Mouse (Mus musculus) inflammation-experienced regulatory T-cells, adult 6 months (primary cell): ENCODE data around the gene Rab37. TPM values are rescaled to one million over a fixed set of nuclear protein-coding genes. Genes with fewer than 3 reads are reported as not detected.

Source experiments
- ATAC-seq: one replicate; pipeline ENCODE4 v1.8.0; 2017
- polyA plus RNA-seq, 3 experiments: library from polyadenylated mRNA; unstranded; fragments of 100-300 nt; shearing (Covaris generic); gene quantifications; one replicate each; pipeline ENCODE4 v1.2.1; 2017

The Rab37 gene
- polyA plus RNA-seq, 3 experiments from 2014 or later: 106 to 231 (median 206) TPM

DNA sequence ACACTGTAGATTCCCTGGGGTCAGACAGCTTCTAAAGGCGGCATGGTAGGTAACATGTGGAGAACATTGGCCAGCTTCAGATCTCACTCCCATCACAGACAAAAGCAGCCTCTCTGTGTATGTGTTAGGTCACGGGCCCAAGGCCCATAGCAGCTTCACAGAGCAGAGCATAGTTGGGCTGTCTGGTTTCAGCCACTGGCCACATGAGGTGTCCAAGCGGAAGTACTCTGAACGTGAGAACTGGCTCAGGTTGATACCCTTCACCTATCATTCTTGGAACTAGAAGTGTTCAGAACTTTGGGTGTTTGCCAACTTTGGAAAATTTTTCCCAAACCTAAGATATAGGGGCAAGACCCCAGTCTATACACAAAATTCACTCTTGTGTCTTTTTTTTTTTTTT, 78.2 kb downstream of the Rab37 start:
- no peak for ATAC-seq

DNA sequence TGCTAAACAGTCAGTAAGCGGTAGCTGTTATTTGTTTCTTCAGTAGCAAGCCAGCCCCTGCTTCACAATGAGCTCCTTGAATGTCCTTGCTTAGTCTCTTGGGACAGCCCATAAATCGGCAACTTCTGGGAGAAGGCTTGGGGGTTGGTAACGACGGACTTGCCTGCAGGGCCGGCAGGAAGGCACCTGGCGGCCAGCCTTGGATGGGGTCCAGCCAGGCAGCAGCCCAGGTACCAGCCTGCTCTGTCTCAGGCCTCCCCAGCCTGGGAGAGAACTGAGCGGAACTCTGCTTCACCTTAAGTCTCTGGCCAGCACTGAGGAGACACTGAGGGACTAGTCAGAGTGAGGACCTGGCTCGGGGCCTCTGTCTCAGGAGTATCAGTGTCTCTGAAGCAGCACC, 79.9 kb downstream of the Rab37 start:
- ATAC-seq: no peak

DNA sequence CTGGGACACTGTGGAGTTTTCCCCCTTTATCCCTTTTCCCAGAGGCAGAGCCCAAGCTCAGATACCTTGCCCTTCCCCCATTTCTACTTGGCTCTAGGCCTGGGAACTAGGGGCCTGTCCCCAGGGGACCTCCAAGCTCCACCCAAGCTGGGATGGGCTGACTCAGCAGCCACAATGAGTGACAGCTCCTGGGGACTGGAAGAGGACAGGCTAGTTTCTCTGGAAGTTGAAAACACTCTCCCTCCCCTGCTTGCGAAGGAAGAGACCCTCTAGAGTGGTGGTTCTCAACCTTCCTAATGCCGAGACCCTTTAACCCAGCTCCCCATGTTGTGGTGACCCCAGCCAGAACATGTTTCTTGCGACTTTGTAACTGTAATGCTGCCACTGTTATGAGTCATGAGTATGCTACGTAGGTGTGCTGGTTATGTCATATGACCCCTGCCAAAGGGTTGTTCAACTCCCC, 81.6 kb downstream of the Rab37 start:
- peak; percentile 35 for ATAC-seq

DNA sequence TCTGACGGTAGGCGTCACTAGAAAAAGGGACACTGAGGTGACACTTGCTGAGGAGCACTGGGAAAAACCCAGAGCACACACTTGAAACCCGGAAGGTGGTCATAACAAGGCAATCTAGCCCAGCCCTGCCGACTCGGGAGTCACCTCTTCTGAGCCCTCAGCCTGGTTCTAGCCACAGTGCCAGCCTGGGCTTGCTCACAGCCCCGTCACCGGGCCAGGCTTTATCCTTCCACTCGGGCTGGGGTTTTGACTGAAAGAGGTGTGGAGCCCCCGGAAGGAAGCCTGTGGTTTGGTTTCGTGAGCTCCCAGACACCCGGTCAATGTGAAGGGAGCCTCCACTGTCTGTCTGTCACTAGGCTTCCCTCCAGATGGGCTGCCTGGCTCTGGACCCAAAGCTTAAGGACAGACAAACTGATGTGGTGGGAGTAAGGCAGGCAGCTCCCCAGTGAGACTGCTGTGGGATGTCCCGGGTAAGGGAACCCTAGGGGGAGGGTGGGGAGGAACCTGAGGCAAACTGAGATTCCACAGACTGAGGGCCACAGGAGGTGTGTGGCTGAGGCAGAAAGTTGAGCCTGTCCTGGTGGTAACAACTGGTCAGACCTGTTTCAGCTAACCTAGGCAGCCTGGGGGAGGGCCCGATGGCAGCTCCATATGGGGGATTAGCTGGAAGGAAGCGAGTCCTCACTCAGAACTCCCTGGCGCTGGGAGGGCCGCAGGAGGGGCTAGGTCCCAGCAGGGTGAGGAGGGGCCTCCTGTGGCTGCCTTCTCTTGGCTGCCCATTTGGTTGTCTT, 82.5 kb downstream of the Rab37 start:
- ATAC-seq: peak; percentile 78

DNA sequence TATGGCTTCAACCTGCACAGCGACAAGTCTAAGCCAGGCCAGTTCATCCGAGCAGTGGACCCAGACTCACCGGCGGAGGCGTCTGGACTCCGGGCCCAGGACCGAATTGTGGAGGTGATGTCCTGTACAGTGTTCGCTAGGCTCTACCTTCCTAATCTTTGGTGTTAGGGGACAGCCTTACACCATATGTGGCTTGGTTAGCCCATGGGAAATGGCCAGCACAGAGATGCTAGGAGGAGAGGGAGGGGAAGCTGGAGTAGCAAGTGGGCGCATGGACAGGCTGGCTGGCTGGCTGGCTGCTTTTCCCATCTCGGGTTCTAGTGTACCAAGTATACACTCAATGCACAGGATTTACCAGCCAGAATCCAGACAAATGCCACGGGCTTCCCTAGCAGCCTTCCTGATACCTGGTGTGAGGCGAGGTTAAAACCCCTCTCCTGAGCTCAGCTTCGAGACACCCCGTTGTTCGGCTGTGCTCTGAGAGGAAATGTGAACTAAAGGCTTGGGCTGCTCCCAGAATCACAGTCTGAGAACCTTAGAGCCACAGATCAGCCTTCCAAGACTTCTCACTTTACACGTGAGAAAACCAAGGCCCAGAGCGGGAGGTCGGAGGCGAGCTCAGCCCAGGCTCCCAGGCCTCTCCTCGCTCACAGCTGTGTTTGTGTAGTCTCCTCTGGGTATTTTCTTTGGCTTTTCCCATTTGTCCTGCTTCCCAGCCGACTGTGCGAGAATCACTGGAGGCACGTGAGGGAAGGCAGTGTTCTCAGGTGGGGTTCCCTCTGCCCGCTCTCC, 85.4 kb downstream of the Rab37 start:
- ATAC-seq: no peak

DNA sequence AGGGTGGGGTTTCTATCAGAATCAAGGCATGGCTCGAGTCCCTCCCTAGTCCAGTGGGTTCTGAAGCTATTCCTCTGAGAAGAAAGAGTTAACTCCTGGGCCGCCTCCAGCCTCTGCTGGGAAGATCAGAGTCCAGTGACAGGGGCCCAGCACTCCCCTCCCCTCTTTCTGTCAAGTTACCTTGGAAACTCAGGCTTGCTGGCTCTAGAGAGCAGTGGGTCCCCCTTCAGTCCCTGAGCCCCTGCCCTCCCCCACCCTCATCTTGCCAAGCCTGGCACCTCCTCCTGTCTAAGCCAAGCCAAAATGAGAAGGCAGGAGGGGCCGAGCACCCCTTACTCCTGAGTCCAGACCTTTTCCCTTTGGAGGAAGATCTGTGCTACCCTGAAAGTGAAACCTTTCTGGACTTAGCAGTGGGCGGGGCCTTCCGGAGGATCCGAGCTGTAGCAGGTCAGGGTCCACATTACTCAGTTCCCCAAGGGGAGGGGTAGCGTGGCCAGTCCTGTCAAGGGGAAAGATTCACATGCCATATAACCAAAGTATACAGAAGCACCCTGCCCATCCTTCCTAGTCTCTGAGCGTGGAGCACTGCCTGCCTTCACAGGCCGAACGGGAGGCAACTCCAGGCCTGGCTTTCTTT, 86.4 kb downstream of the Rab37 start:
- ATAC-seq: no peak

DNA sequence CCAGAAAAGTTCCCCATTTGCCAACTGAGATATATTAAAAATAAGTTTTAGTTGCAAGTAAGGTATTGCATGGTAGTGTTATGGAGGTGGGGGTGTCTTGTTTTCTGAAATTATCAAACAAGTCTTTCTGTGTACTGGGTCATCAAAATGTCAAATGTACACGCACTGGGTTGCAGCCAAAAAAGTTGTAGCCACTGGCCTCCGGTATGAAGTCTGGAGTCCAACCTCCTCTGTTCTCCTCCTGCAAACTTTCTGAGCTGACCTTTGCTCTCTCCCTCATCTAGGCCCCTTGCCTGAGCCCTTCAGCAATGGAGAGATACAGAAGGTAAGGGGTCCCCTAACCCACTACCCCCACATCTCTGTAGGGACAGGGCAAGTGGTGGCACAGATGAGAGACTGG, 87.5 kb downstream of the Rab37 start:
- ATAC-seq: no peak

DNA sequence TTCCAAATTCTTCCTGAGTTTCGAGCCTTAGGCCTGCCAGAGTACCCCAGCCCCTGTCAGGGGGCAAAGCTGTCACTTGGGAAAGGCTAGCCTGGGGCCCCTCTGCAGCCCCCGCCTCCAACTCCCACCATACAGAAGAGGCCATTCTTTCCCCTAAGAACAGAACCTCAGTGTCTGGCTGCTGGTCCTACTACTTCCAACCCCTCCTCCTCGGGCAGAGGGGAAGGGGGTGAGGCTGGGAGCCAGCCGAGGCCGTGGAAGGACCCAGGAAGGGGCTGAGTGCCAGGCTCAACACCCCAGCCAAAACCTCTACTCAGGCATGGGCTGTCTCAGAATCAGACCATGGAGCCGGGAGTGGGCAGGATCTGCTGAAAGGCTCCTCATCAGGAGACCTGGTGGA, 88.0 kb downstream of the Rab37 start:
- ATAC-seq: no peak

DNA sequence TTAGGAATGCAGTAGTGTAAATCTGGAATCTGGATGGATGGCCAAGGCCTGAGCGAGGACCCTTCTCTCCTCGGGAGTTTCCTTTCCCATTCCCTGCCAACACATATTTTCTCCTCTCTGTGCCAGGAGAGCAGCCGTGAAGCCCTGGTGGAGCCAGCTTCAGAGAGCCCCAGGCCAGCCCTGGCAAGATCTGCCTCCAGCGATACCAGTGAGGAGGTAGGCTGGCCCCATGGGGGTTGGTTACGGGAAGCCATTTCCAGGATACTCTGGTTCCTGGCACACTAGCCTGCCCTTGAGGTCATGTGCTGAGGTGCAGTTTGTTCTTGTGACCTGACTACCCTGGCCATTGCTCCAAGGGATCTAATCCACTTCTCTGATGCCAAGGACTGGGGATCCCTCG, 88.7 kb downstream of the Rab37 start:
- no peak for ATAC-seq

DNA sequence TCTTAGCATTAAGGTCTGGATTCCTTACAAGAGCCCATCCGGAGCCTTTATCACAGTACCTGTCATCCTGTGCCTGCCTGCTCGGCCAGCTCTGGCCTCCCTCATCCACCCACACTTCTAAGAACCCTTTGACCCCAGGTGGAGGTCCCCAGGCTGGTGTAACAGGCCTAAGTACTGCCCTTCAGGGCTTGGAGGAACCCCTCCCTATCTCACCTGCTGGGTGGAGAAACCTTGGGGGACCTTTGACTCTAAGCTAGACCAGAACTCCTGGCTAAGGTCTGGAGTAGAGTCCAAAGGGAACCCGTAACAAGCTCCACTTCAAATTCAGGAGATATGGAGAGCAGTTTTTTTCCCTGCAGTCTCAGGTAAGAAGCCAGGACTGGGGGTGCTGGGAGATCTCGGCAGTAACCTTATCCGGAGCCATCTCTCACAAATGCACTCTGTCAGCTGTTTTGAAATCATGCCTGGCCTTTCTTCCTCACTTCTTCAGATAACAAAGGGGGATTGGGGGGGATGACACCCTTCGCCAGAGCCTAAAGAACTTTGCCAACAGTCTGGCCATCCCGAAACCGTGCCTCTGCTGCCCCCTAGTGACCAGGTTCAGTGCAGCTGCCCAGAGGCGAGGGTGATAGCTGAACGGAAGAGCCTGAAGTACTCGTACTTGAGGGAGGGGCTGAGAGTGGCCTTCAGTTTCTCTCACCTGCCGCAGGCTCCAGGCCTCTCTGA, 90.8 kb downstream of the Rab37 start:
- peak; percentile 53 for ATAC-seq

DNA sequence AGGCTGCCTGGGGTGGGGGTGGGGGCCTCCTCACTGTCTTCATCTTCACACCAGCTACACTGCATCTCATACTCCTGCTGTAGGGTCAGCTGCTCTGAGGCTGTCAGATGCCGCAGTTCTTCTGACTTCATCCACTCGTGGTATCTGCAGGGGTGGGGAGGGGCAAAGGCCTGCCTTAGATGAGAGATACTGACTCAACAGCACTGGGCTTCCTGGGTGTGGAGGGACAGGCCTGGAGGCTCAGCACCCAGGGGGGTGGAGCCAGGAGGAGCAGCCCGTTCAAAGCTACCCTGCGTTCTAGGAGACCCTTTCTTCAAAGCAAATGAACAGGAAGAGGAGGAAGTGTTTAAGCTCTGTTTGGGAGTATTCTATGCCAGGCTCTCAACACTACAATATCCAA, 93.7 kb downstream of the Rab37 start:
- no peak for ATAC-seq

DNA sequence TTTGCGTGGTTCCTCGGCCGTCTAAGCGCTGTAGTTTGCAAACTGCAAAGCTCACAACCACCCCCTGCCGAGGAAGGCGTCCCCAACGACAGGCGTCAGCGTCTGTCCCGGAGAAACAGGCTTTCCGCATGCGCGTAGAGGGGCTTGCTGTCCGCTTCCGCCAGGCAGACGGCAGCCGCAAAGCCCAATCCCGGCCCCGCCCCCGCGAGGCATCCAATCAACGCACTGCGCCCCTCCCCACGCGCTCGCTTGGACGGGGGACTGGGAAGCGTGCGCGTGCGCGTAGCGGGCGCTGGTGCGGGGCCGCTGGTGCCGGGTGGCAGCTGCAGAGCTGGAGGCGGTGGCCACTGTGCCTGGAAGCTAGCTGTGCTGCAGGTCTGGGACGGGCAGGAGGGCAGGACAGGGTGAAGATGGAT, 96.0 kb downstream of the Rab37 start, which contains the start of gene Tmem104:
Tmem104 (plus strand) TSS at position 264 of the 416 bp plus-strand sequence.
- ATAC-seq: peak; percentile 78

DNA sequence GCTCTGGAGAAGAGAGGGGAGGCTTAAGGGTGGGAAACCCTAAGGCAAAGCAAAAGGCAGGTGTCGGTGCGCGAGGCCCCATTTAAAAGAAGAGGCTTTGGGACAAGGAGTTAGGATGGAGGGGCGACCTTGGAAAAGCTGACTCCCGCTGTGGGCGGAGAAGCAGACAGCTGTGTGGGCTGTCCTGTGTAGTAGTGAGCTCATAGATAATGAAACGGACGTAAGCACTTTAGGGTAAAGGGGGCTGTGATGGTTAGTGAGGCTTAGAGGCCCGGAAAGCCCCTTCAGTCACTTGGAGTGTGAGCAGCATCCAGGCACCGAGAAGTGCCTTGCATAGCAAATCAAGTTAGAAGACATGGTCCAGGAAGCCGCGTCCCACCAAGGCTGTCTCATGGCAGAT, 96.5 kb downstream of the Rab37 start, which contains the start of gene Nat9:
Nat9 (minus strand) TSS at position 167 of the 400 bp plus-strand sequence.
- peak; percentile 67 for ATAC-seq

DNA sequence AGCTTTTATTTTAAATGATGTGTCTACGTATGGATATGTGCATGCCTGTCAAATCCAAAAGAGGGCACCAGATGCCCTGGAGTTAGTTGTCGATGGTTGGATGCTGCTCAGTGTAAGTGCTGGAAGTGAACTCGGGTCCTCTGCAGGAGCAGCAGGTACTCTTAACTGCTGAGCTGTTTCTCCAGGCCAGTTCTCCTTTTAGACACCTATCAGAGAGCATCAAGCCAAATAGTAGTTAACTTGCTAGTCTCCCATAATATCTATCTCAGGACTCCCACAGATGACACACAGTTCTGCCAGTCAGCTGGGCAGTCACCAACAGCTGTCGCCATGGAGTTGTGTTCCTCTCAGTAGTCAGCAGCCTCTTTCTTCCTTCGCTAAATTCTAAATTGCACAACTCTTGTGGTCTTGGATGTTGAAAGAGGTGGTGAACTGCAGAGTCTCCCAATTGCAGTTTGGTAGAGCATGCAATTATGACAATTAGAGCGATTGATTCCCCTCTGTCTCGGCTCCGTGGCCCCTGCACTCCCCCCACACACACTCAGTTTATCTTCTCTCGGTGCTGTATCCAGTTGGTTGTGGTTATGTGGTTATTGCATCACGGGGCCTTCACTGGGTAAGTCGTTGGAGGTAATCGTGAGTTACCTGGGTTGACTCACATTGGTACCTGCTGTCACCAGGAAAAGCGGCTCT, 97.5 kb downstream of the Rab37 start:
- no peak for ATAC-seq

DNA sequence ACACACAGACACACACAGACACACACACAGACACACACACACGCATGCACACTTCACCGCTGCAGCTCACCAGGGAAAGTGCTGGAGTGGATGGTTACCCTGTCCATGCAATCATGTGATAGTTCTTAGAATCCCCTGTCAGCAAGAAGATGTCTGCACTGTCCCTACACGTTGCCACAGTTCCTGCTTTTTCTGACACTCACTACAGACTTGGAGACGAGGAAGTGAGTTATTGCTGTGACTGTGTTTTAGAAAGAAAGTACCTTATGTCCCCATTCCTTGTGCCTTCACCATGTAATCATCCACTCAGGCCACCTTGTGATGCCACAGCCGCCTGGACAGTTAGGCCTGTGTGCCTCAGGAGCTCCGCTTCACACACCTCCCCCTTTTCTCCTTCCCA, 98.1 kb downstream of the Rab37 start:
- ATAC-seq: no peak

DNA sequence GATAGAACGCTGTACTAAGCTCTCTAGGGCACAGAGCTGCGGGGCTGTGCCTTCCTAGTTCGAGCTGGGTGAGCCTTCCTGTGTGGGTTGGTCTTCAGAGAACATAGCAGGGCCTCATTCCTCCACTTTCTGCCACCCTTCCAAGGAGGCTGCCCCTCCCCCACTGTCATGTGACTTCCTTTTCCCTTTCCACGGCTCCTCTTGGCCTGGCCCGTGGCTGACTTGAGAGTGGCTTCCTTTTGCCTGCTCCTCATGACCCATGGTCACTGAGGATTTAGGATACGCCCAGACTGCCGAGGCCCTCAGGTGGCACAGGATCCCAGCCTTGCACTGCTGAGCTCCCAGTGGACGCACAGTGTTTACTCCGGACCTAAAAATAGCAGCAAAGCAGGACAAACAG, 100.9 kb downstream of the Rab37 start:
- ATAC-seq: no peak

DNA sequence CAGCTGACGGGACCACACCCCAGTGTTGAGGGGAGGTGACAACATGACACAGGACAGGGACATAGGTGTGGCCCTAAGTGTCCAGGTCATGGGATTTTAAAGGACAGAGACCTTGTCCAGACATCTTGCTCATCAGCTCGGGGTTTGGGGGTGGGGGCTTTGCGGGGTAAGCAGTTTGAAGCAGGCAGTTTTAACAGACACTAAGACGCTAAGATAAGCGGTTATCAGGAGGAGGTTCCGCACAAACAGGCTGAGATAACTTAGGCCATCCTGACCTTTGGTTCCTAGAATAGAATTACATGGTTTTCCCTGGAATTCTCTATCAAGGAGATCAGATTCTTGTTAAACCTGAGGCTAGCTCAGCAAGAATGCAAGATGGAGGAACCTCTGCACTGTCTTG, 103.5 kb downstream of the Rab37 start:
- ATAC-seq: no peak

DNA sequence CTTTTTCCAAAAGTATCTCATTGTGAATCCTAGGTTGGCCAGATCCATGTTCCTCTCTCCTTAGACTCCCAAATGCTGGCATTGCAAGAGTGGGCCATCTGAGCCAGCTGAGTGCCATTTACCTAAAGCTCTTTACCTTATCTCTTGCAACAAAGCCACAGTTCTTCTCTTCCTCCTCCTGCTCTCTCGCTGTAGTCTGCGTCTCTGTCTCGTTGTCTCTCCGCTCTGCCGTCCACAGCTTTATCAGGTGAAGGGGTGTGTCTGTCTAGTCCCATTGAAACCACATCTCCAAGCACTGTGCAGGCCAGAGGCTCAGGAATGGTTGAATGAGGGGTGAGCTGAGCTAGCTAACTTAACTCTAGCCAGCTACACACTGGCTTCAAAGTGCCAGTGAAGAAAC, 104.7 kb downstream of the Rab37 start:
- no peak for ATAC-seq

DNA sequence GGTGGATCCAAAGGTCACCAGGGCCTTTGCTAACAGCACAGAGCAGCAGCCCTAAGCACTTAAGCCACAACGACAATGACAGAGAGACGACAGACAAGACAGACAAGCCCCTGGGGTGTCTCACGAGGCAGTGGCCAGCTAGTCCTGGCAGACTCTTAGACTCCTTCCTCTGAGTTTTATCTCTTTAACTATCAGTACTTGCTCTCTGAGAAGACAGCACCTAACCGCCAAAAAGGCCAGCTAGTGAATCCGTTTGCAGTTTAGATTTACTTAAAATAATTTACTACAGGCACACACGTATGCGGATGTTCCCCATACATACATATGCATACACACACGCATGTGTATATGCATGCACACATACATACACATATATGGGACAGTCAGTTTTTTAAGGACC, 106.3 kb downstream of the Rab37 start:
- ATAC-seq: no peak

DNA sequence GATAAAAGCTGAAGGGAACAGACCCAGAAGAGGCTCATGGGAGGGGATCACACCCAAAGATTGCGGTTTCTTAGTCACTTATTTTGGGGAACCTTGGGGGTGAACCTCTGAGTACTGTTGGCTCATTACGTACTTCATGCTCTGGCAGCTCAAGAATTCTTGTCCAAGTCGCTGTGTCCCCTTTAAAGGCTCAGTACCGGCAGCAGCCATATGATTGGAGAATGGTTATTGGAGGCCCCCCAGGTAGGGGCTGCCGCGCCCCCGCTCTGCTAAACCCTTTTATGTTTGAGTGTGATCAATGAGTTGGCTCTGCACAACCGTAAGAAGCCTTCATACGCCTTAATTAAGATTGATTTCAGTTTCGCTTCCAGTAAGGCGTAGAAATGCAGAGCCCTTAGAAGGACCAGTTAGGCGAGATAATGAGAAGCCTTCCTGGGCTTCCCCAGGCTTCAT, 107.7 kb downstream of the Rab37 start:
- ATAC-seq: peak; percentile 78

DNA sequence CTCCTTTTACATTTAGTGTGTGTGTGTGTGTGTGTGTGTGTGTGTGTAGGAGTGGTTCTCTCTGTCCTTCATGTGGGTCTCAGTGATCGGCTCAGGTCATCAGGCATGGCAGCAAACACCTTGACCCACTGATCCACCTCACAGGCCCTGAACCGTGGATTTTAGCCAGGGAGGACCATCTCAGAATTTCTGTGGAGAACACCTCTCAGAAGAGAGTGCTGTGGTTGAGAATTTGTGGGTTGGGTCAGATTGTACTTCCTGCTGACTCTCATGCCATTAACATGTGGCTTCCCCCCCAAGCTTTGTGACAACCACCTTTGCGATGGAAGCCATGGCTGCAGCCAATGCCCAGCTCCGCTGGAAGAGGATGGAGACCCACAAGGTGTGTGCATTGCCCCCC, 109.3 kb downstream of the Rab37 start:
- no peak for ATAC-seq

DNA sequence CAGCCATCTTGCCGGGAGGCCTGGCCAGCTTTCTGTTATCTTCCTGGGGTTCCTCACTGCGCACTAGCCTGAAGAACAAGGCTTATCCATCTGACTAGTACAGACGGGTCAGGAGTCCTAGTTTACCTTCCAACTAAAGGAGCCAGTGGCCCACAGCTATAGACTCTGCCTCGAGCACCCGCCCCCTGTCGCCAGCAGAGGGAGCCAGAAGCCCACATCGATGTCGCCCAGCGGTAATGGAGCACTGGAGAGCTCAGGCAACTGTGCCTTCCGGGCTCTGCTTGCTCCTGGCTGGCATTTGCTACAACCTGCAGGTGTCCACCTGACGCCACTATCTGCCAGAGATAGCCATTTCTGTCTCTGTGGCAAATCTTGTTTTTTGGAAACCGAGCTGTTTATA, 111.1 kb downstream of the Rab37 start:
- peak; percentile 67 for ATAC-seq
